Mouse (Mus musculus) layer of hippocampus, adult 18-20 months (tissue): ENCODE results near the gene Pfdn5. TPM values are rescaled to one million over a fixed set of nuclear protein-coding genes. Genes with fewer than 3 reads are reported as not detected.

Experiments
- DNase-seq, 2 experiments: peaks; one replicate each; pipeline ENCODE4 v3.0.0; 2022; ENCODE audit warnings: low spot score in 2 of 2
- total RNA-seq, 2 experiments: library from RNA; stranded (reverse); gene quantifications; 2 replicates each; pipeline ENCODE4 v1.2.3; 2021

The Pfdn5 gene
- total RNA-seq, 2 experiments from 2014 or later = 469 to 474 TPM

- no peak for DNase-seq
Observed at GRCm38 (mm10) chr15:102369972-102370371, 44.1 kb downstream of the Pfdn5 start.

DNA sequence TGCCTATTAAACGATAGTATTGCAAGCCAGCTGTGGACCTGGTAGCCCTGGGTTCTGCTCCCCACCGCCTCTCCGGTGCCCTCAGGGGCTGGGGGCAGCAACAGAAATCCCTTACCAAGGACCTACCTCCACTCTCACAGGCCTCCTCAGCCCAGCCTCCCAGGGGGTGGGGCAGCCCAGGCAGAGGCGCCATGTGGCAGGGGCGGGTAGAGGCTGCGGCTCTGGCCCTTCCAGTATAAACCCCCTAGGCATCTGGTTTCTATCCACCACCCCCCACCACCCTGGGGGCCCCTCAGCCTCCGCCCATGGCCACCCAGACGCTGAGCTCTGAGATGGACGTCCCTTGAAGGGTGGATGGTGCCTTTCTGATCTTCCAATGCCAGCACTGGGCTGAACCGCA lies 44.8 kb downstream of the Pfdn5 start:
- no peak for DNase-seq

DNA sequence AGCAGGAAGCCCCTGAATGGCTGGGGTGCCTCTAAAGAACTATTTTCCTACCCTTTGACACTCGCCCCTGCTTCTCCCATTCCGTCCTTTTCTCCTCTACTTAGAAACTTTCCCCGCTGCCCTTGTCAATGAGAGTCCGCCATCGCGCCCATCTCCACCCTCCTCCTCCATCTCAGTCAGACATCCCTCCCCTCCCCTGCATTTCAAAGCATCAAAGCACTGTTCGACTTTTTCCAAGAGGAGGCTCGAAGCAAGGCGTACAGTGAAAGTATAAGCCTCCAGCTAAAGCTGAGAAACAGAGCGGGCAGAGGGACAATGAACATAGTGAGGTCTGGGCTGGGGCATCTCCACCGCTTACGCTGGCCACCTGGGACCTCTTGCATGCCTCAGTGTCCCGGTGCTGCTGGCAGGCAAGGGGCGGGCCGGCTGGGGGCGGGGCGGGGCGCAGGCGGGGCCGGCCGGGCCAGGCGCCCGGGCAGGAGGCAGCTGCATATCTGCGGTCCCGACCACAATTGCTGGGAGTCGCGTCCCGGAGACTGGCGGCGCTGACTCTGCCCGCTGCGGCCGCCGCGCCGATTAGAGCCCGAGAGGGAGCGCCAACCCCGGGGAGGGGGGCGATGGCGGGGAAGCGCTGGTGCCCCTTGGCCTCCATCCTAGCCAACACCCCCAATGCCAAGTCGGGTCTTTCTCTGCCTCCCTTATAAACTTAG lies 50.7 kb downstream of the Pfdn5 start:
- DNase-seq = peak in 1 of 2 experiments; percentile 31

GRCm38 (mm10) chr15:102377163-102377543 lies 51.2 kb downstream of the Pfdn5 start:
- peak; percentile 29 to 80 for DNase-seq

DNA sequence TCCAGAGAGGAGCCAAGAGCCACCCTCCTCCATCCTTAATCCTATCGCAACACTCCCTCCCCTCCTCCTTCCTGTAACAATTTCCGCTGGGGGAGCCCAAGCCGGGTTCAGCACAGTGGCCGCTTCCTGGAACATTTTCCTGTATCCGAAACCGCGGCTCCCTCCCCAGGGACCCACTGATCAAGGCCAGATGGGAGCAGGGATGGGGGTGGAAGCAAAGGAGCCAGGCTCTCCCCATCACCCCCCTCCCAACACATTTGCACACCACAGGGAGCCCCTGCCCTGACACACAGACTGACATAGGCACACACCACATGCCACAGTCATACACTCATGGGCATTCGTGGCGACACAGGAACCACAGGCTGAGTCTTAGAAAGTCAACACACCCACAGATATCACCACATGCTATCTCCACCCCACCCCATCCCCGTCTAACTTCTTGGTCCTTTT lies 51.9 kb downstream of the Pfdn5 start:
- no peak for DNase-seq

Other genes starting within 250 kb of the Pfdn5 start
- gene Tns2, start 225.7 kb upstream of the Pfdn5 start, total RNA-seq = 10 to 100 TPM; 13.8 to 18.2 TPM
- gene Spryd3, start 189.9 kb upstream of the Pfdn5 start, total RNA-seq = 100 to 1,000 TPM; 156 to 165 TPM
- 10 to 100 TPM; 11.7 to 12.9 TPM for gene Igfbp6, start 181.8 kb upstream of the Pfdn5 start, total RNA-seq
- under 1 TPM in 1 of 2 experiments, not detected in 1; 0.15 TPM for gene Soat2, start 175.6 kb upstream of the Pfdn5 start, total RNA-seq
- gene Zfp740, start 122.9 kb upstream of the Pfdn5 start, total RNA-seq = 10 to 100 TPM; 66.1 to 71.8 TPM
- gene Csad, start 121.4 kb upstream of the Pfdn5 start, total RNA-seq = 10 to 100 TPM; 33.3 to 37.4 TPM
- 1 to 10 TPM in 1 of 2 experiments, under 1 TPM in 1; 0.76 to 1.9 TPM for gene Itgb7, start 94.2 kb upstream of the Pfdn5 start, total RNA-seq
- gene Rarg, start 68.6 kb upstream of the Pfdn5 start, total RNA-seq = 10 to 100 TPM; 11.3 to 13.7 TPM
- gene Gm9918, start 55.6 kb upstream of the Pfdn5 start, total RNA-seq = not detected
- 10 to 100 TPM; 34.6 to 38.9 TPM for gene Mfsd5, start 46.7 kb upstream of the Pfdn5 start, total RNA-seq
- 1 to 10 TPM in 1 of 2 experiments, under 1 TPM in 1; 0.64 to 1.4 TPM for gene Espl1, start 29.9 kb upstream of the Pfdn5 start, total RNA-seq
- 10 to 100 TPM; 69.4 to 72.5 TPM for gene Myg1, start 5.6 kb downstream of the Pfdn5 start, total RNA-seq
- 10 to 100 TPM; 19.2 to 23.6 TPM for gene Aaas, start 24.7 kb downstream of the Pfdn5 start, total RNA-seq
- under 1 TPM; 0.41 to 0.45 TPM for gene Sp7, start 41.1 kb downstream of the Pfdn5 start, total RNA-seq
- gene Sp1, start 80.0 kb downstream of the Pfdn5 start, total RNA-seq = 10 to 100 TPM; 25.7 to 26.3 TPM
- gene Amhr2, start 119.3 kb downstream of the Pfdn5 start, total RNA-seq = 1 to 10 TPM; 1.0 to 1.8 TPM
- 10 to 100 TPM; 45.0 to 49.1 TPM for gene Prr13, start 132.9 kb downstream of the Pfdn5 start, total RNA-seq
- 100 to 1,000 TPM; 495 to 508 TPM for gene Pcbp2, start 144.4 kb downstream of the Pfdn5 start, total RNA-seq
- gene Gm10337, start 177.6 kb downstream of the Pfdn5 start, total RNA-seq = not detected
- gene Map3k12, start 190.9 kb downstream of the Pfdn5 start, total RNA-seq = 10 to 100 TPM; 88.1 to 90.2 TPM
- gene Tarbp2, start 192.1 kb downstream of the Pfdn5 start, total RNA-seq = 10 to 100 TPM; 27.6 to 27.7 TPM
- gene Npff, start 198.8 kb downstream of the Pfdn5 start, total RNA-seq = 1 to 10 TPM; 2.4 to 2.6 TPM